Mouse (Mus musculus): ENCODE data around the gene Tmem53. TPM values are rescaled to one million over a fixed set of nuclear protein-coding genes. Genes with fewer than 3 reads are reported as not detected.
A peak's percentile ranks its signal among the peaks of the same experiment; 100 is the strongest.

Gene Tmem53
- total RNA-seq, 1 experiment from 2014 or later = 57.3 TPM

DNA sequence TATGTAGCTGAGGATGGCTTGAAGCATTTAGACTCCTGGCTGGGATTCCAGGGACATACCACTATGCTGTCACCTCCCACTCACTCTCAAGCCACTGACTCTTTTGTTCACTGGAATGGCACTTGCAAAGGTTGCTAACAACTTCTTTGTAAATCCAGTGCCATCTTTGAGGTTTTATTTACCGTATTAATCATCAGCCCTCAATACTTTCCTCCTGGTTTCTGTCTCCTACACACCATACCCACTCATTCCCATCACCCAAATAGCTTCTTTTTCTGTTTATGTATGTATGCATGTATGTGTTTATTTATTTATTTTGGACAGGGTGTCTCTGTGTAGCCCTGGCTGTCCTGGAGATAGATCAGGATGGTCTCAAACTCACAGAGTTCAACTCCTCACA, 769 bp upstream of the Tmem53 start:
- no peak for DNase-seq

DNA sequence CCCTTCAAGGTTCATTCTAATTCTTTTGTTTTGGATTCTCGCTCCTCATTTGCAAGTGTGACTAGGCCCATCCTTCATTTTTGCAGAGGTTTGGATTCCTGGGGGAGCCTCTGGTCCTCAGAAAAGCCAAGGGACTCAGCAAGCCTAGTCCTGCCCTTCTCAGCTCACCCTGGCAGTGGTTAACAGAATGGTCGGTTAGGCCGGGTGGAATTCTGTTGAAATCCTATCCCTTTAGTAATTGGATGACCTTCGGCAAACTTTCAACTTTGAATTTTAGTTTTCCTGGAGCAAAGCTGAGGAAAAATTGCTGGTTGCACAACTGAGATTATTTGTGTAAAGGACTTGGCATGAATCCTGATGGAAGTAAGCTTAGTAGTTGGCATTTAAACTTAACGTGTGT, 600 bp downstream of the Tmem53 start:
- peak; percentile 77 for DNase-seq

DNA sequence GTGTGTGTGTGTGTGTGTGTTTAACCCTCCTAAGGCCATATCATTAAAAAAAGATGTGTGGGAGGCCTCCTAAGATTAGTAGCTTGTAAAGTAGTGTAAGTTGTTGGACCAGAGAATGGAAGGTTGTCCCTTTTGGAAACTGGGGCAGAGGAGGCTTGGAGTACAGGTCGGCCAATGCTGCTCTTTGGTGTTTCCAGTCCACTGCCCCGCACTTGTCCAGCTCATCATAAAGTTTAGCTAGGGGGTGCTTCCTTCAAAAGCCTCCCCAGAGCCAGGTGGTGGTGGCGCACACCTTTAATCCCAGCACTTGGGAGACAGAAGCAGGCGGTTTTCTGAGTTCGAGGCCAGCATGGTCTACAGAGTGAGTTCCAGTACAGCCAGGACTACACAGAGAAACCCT, 1.0 kb downstream of the Tmem53 start:
- no peak for DNase-seq

DNA sequence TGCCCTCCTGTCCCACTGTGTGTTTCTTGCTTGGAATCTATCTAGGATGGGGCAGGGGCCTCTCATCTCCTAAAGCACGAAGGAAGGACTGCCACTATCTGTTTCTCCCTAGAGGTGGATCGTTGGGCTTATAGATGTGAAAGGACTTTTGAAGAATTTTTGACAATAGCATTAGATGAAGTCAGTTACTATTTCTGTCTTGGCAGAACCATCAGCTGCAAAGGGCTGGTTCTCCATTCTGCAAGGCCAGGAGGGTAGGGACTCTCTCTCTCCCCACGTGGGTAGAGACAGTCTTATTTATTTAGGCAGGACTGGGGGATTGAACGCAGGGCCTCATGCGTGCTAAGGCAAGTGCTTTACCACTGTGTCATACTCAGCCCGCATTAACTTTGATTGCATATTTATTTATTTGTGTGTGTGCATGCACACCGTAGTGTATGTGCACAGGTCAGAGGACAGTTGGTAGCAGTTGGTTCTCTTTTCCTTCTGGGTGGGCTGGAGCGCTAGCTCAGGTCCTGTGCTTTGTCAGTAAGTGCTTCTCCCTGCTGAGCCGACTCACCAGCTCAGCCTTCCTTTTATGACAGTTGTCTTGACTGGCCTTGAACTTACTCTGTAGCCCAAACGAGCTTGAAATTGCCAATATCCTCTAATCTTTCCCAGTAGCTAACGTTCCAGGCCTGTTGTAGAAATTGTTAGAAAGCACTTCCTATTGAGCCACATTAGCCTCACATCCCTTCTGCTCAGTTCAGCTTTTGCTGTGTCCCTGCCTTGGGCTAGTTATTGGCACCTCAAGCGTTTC, 1.7 kb downstream of the Tmem53 start:
- DNase-seq = peak; percentile 35

DNA sequence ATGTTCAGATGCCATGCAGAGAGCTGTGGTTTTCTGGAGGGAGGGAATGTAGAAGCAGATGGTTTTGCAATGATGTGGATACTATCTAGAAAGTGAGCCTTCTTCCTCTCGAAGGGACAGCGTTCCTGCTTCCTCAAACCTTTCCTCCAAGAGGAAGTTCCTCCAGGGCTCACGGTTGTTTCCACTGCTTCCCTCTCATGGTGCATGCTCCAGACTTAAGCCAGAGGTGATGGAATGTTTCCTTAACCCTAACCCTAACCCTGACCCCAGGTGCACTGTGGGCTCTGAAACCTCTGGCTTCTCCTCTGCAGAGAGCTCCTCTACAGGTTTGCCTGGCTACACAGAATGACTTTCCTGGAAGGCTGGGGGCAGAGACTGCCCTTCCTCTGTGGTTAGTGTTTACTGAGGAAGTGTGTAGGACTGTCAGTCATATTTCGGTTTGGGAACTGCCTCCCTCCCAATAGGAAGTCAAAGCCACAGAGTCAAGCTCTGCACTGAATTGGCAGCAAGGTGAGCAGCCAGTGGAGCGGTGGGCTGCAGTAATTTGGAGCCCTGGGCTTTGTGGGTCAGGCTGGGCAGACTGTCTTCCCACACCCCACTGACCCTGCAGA, 2.4 kb downstream of the Tmem53 start:
- DNase-seq = peak; percentile 27

DNA sequence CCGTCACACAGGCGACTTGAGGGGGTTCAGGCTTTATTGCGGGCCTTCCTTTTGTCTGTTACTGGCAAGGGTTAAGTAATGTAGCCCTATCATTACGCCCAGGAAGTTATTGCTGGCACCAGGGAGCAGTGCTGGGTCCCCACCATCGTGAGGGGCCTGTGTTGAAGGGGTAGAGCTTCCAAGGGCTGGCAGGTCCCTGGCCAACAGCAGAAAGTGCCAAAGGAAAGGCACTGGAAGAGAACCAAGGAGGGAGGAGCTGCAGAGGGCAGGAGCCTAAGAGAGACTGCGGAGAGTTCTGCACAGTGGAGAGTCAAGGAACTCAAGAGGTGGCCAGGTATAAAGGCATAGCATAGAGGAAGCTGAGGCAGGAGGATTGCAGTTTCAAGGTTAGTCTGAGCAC, 2.9 kb downstream of the Tmem53 start:
- DNase-seq = peak; percentile 59

DNA sequence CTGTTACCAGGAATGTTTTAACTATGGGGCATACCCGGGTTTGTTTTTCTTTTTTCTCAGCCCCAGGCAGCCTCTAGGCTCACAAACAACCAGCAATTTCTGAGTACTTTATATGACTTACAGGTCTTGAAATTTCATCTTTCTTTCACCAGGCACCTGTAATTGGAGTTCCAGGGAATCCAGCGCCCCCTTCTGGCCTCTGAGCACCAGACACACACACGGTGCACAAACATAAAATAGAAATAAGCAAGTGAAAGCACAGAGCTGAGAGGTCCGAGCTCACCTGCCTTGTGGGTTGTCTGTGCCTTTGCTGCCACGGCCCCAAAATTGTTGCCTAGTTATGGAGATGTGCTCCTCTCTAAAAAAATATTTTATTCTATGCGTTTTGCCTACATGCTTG, 8.2 kb downstream of the Tmem53 start:
- DNase-seq = peak; percentile 55

DNA sequence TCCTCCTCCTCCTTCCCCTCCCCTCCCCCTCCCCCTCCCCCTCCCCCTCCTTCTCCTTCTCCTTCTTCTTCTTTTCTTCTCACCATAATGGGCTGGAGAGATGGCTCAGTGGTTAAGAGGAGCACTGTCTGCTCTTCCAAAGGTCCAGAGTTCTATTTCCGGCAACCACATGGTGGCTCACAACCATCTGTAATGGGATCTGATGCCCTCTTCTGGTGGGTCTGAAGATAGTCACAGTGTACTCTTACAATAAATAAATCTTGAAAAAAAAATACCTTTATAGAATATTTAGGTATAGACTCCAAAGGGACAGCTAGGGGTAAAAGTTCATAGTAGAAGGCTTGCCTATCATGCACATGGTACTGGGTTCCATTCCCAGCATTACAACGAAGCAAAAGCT, 9.5 kb downstream of the Tmem53 start:
- no peak for DNase-seq

DNA sequence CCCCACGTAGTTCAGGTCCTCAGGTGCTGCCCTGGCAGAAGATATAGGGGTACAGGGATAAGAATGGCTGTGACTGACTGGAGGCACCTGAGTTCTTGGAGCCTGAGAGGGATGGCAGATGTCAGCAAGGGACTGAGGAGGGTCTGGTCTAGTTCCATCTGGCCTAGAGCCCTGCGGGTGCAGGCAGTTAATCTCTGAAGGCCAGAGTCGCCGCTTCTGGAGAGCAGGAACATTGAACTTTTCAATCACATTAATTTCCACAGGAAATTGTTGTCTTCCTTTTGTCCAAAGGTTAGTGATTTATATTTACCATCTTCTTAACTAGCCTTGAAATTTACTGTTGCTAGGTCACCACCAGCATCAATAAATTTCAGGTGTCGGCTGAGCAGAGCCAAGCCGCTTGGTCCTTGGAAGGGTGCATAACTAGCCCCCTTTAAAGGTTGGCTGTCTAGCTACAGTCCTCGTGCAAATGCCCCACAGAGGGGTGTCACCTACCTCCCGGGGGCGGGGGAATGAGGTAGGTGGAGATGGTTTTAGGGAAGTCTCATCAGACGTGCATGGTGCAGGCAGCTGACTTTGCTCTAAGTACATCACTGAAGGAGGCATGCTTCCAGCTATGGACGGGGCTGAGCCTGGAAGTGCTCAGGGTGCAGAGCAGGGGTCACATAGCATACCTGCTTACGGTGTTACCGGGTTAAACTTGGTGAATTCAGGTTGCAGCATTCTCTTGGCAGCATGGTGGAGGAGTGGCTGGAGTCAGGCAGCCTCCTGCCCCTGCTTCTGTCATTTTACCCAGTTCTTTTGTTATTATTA, 10.6 kb downstream of the Tmem53 start:
- peak; percentile 77 for DNase-seq

DNA sequence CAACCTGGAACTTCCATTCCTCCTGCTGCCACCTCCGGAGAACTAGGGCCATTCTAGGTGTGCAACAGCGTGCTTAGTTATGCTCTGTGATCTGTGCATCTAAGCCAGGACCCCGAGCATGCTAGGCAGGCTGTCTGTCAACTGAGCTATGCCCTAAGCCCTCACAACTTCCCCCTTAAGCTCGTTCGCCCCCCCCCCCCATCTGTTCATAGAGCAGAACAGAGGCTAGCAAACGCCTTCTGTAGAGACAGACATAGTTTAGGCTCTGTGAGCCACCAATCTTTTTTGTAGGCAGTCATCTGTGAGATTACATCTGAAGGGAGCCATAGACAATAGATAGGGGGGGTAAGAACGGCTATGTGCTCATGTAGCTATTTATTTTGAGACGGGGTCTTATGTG, 11.2 kb downstream of the Tmem53 start:
- no peak for DNase-seq

DNA sequence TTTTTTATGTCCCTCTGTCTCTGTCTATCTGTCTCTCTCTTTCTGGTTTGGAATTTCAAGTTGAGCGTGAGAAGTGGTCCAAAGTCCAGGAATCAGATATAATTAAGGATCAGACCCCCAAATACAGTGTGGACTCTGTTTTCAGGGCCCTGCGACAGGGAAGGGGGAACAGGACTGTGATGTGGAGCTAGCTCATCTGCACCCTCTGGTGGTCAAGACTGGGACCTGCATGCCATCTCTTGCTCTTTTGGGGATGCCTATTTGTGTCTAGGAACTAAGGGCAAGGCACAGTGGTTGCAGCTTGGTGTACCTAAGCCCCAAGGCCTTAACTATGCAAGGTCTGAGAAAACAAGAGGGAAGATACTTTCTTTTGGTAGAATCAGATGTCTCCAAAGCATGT, 15.5 kb downstream of the Tmem53 start:
- peak; percentile 86 for DNase-seq

DNA sequence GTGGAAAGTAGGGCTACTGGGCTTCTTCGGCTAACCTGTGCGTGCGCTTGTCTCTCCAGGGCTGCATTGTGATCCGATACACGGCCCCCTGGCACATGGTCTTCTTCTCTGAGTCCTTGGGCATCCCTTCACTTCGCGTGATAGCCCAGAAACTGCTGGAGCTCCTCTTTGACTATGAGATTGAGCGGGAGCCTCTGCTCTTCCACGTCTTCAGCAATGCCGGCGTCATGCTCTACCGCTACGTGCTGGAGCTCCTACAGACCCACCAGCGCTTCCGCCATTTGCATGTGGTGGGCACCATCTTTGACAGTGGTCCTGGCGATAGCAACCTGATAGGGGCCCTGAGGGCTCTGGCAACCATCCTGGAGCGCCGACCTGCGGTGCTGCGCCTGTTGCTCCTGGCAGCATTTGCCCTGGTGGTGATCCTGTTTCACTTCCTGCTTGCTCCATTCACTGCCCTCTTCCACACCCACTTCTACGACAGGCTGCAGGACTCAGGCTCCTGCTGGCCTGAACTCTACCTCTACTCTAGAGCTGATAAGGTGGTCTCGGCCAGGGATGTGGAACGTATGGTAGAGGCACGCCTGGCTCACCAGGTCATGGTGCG, 16.2 kb downstream of the Tmem53 start:
- DNase-seq = no peak

DNA sequence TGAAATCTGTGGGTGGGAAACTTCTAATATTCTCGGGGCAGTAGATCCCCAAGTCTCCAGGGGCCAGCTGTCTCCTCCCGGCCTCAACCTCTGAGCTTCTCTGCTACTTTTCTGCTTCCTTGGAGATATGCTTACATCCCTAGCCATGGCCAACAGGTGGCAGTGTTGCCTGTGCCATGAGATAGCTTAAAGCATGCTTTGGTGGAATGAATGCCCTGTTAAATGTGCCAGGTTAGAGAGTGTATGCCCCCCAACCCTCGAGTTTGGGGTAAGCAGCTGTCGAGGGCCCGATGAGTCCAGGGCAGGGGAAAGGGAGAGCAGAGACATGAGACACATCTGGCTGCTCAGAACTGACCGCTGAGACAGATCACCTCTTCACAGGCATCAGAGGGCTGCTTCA, 18.5 kb downstream of the Tmem53 start:
- DNase-seq = peak; percentile 85

DNA sequence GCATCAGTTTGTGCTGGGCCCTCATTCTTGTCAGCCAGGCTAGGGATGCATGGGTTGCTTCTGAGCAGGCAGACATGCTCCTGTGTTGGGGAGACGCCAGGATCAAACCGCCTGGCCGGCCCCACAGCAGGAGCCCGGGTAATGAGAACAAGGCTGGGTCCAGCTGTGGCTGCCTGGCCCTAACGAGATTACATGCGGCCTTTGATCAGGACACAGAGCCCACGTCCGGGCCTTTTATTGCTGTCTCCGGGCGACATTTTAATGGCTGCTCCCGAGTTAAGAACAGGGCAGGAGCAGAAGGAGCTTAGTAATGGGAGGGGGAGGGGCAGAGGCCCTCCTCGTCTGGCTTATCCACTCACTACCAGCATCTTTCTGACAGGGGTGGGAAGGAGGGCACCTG, 20.7 kb downstream of the Tmem53 start:
- no peak for DNase-seq

DNA sequence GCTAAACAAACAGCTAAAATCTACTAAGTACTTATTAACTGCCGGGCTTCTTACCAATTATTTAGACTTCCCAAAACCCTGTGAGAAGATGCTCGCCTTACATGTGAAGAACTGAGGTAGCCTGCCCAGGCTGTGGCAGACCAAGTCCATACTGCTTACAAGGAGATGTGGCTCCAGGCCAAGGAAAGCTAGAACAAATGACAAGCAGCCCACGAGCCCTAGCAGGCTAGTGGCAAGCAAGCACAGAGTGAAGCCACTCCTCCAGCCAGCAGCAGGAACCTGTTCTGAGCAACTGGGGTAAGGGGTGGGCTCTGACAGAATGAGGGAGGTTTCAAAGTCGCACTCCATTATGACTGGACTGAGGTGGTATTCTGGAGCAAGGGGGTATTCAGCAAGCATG, 23.0 kb downstream of the Tmem53 start:
- no peak for DNase-seq

DNA sequence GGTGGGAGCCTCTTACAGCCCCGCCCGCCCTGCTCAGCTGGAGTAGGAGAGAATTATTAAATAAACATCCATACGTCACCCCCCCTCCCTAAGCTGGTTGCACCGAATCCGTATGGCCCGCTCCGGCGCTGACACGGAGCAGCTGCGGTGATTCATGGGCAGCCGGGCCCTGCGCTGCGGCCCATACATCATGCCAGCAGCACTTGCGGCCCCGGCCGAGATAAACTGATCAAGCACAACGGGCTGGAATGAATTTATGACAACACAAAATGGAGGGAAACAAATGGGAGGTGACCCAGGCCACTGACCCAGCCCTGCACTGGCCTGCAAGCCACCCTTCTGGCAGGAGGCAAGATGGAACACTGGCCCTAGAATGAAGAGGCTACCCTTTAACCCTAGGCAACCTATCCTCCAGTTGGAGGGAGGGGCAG, 24.5 kb downstream of the Tmem53 start:
- DNase-seq = peak; percentile 50

DNA sequence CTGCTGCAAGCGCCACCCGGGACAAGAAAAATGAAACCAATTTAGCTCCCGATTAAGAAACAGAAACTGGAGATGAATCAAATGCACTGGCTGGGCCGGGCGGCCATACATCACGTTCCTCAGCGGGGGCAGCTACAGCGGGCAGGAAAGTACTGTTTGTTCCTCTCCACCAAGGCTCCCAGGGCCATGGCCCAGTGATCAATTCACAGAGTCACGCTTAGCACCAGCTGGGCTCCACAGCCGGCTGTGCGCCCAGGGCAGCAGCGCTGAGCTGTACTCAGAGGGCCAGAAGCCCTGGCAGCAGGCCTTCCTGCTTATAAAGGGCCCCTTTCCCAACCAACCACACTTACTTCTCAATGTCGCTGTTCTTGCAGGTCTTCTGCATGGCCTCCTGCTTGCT, 25.3 kb downstream of the Tmem53 start:
- peak; percentile 72 for DNase-seq

DNA sequence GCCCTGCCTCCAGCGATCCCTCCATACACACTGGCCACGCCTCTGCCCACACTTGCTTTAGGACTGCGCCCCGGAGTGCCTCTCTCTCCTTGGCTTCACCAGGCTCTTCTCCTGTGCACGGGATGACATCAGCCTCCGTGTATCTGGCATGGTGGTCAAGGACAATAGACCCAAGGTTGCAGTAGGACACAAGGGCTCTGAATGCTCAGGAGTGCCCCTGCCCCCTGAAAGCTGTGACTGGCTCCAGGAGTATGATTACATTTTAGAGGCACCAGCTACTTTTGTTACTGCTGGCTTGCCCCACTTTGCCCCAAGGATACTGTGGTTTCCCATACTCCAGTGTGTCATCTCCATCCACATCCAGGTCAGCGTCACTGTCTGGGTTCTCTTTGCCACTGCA, 25.9 kb downstream of the Tmem53 start:
- peak; percentile 77 for DNase-seq

DNA sequence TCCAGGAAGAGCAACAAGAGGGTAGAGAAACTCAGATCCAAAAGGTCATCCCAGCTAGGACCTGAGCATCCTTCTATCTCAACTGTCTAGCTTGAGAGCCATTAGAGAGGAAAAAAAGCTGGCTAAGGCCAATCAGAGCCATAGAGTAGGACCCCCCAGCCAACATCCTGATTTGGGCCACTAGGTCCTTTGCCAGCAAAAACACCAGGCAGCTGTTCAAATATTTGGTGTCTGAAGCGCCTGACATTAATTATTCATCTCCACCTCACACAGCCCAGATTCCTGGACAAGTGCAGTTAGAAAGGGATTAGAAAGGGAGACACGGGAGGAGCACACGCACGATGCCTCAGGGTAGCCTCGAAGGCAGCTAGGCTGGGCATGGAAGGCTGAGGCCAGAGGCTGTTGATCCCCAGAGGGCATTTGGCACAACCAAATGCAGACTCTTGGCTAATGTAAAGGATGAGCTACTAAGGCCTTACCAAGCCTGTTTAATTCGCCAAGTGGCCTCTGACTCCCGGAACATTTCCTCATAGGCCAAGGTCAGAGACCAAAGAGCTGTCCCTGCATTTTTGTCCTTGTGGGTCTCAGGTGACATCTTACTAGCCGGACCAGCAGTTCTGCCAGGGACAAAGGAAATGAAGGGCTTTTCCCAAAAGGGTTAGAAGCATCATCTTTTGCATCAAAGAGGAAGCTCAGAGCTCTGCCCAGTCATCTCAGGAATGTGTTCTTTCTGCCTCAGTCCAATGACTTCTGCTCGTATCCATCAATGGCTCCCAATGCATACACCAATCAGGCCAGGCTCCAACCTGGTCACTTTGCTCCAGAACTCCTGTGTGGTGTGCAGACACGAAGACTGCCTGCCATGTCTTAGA, 26.9 kb downstream of the Tmem53 start:
- DNase-seq = peak; percentile 42

DNA sequence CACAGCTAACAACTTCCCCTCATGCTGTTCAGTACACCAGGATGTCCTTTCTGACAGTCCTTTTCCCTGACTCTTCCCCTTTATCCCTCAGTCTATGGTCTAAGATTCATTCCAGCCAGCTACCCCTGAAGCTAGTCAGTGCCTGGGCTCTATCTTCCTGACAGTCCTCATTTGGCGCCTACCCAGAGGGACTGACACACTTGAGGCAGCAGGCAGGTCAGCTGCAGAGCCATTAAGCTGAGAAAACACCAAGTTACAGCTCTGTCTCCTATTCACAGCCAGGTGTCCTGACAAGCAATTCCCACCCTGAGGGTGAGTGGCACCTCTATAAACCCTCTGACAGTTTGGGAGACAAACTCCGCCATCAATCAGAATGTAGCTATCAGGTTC, 27.5 kb downstream of the Tmem53 start:
- no peak for DNase-seq

DNA sequence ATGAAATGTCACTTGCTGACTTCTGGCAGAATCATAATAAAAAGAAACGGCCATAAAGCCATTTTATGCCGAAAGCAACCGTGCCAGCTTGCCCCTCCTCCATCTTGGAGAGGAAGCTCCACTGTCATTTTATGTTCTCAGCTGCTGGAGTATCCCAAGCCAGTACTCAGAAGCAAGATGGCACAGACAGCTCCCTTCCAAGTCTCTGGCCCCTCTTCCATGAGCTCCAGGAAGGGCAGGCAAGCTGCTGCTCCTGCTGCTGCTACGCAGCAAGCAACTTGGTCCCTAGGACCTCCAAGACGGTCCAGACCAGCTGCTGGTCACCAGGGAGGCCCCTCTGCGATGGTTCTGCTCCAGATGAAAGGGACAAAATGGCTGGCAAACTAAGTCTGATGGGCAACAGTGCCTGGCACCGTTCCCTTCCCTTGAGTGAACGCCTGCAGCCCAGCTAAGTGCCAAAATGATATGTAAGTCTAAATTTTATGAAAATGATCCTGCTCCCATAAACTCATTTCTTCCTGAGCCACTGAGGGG, 28.7 kb downstream of the Tmem53 start:
- no peak for DNase-seq

Measured in adrenal gland, postnatal 14 days (tissue).